In genomic region chr11:108980530-108980929, GRCm38 (mm10) we compare ENCODE assay signal across 9 mouse cellular contexts.
DNase-seq lines count a peak whose midpoint lies in the region; ATAC-seq and TF ChIP-seq lines count a peak whose summit lies in the region.
"Had no signal": no experiment of that assay in that cellular context is flagged by ENCODE, and none has a peak within 500 bp of the region (broad histone marks: within the 10 kb centered on the region; RNA-seq: fewer than 3 reads in every experiment).

No protein-coding gene starts in this region.

- TF ChIP-seq CTCF in kidney, postnatal 0 days (IDR thresholded peaks at IDR 0.05; ENCODE audit: low read depth): no peak

- no peak overlapping the region for H3K27ac ChIP-seq in kidney, postnatal 0 days
- H3K27ac ChIP-seq in midbrain, embryonic 13.5 days: no peak overlapping the region
- H3K27ac ChIP-seq in hindbrain, embryonic 13.5 days: no peak overlapping the region
- H3K27ac ChIP-seq: limb, embryonic 13.5 days had no signal

- H3K4me1 ChIP-seq in kidney, postnatal 0 days (replicated peaks; ENCODE audit: insufficient read depth, low read length): no peaks in the 10 kb centered on the region
- peaks cover 4% of the 10 kb centered on the region; the same call in 1 of the 2 replicates for H3K4me1 ChIP-seq in midbrain, embryonic 13.5 days (replicated peaks)
- H3K4me1 ChIP-seq in hindbrain, embryonic 13.5 days (replicated peaks): peaks cover 14% of the 10 kb centered on the region

- H3K27me3 ChIP-seq in kidney, postnatal 0 days (ENCODE audit: insufficient read depth, low read length): no peaks in the 10 kb centered on the region
- H3K27me3 ChIP-seq in midbrain, embryonic 13.5 days: no peaks in the 10 kb centered on the region
- H3K27me3 ChIP-seq in hindbrain, embryonic 13.5 days: peaks cover 5% of the 10 kb centered on the region; the same call in 1 of the 2 replicates
- H3K27me3 ChIP-seq: limb, embryonic 13.5 days had no signal

- no peak overlapping the region for H3K9ac ChIP-seq in kidney, postnatal 0 days (ENCODE audit: low read depth, low read length)
- no peak overlapping the region for H3K9ac ChIP-seq in midbrain, embryonic 13.5 days (replicated peaks)
- no peak overlapping the region for H3K9ac ChIP-seq in hindbrain, embryonic 13.5 days
- H3K9ac ChIP-seq: limb, embryonic 13.5 days had no signal

- peak; percentile 68 for DNase-seq in kidney, postnatal 0 days (ENCODE audit: low spot score)
- no peak for DNase-seq in kidney, adult 18-20 months
- DNase-seq in fat pad, adult 2 months (ENCODE audit: extremely low read depth, low read depth, low spot score): peak; percentile 31
- peak; percentile 73 for DNase-seq in large intestine, adult 2 months (ENCODE audit: low read depth, low spot score)
- peak; percentile 89 for DNase-seq in lung, postnatal 25 days (ENCODE audit: low spot score)
- DNase-seq in thymus, postnatal 36 days: no peak

- no peaks in the 10 kb centered on the region for H3K9me3 ChIP-seq in kidney, postnatal 0 days (replicated peaks; ENCODE audit: low read length)
- H3K9me3 ChIP-seq in midbrain, embryonic 13.5 days: no peaks in the 10 kb centered on the region
- no peaks in the 10 kb centered on the region for H3K9me3 ChIP-seq in hindbrain, embryonic 13.5 days
- H3K9me3 ChIP-seq: limb, embryonic 13.5 days had no signal

- H3K4me2 ChIP-seq in kidney, postnatal 0 days (ENCODE audit: low read length): no peak overlapping the region
- no peak overlapping the region for H3K4me2 ChIP-seq in midbrain, embryonic 13.5 days (replicated peaks)
- H3K4me2 ChIP-seq in hindbrain, embryonic 13.5 days: no peak overlapping the region
- H3K4me2 ChIP-seq: limb, embryonic 13.5 days had no signal

- ATAC-seq in kidney, postnatal 0 days (replicated peaks; ENCODE audit: low FRiP score, low read depth): no peak
- ATAC-seq in midbrain, embryonic 13.5 days: no peak
- ATAC-seq in hindbrain, embryonic 13.5 days (ENCODE audit: low FRiP score): no peak

- H3K4me3 ChIP-seq in kidney, postnatal 0 days (replicated peaks; ENCODE audit: low read depth, low read length): no peak overlapping the region
- no peak overlapping the region for H3K4me3 ChIP-seq in midbrain, embryonic 13.5 days (replicated peaks)
- H3K4me3 ChIP-seq in hindbrain, embryonic 13.5 days: no peak overlapping the region
- H3K4me3 ChIP-seq: limb, embryonic 13.5 days had no signal

- H3K36me3 ChIP-seq in kidney, postnatal 0 days (ENCODE audit: insufficient read depth, low read length): no peaks in the 10 kb centered on the region
- H3K36me3 ChIP-seq in midbrain, embryonic 13.5 days: no peaks in the 10 kb centered on the region
- H3K36me3 ChIP-seq in hindbrain, embryonic 13.5 days: no peaks in the 10 kb centered on the region
- H3K36me3 ChIP-seq: limb, embryonic 13.5 days had no signal

- WGBS in kidney, postnatal 0 days: 51% methylated on average over 12 of the region's 12 CpGs
- 13% methylated on average over 12 of the region's 12 CpGs for WGBS in large intestine, adult 2 months
- WGBS in midbrain, embryonic 13.5 days: 87% methylated on average over 12 of the region's 12 CpGs
- 83% methylated on average over 12 of the region's 12 CpGs for WGBS in hindbrain, embryonic 13.5 days

Comparison
In these comparisons a context has a peak if more than half of its experiments do, and no peak if none do; other contexts are left out.
1. DNase-seq: peak in kidney, postnatal 0 days (single experiment), fat pad, adult 2 months (single experiment), large intestine, adult 2 months (single experiment) and lung, postnatal 25 days (single experiment); none in kidney, adult 18-20 months (single experiment) and thymus, postnatal 36 days (0 of 2).